Mouse (Mus musculus) mature B cell (primary cell): ENCODE measurements around the gene 2310033P09Rik.

Source experiments
- in situ Hi-C: fragments of 300-500 bp; cut with MboI; formaldehyde crosslinking; loops from 2 replicates; pipeline ENCODE4 v1.14.3; 2019

2310033P09Rik gene

GRCm38 (mm10) chr11:59208153-59208831, at the start of gene 2310033P09Rik:
TSS of gene 2310033P09Rik (plus strand) at chr11:59208321.
- in situ Hi-C loops, result no loop called here

DNA sequence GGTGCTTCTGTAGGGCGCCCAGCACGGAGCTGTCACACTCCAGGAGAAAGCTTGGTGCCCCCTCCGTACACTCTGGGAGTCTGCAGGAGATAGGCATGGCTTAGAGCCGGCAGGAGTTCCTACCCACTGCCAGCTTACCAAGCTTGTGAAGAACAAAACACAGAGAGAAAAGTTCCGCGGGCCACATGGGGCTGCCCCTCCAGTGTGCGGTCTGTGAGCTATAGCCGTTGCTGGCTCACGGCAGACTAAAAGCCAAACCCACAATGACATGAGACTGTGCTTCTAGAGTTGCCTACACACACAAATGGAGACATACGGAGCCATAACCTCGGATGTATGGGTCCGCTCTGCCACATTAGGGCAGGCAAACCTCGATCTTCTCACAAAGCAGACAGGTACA, 49.0 kb upstream of the 2310033P09Rik start:
- in situ Hi-C loops, result no loop called here

DNA sequence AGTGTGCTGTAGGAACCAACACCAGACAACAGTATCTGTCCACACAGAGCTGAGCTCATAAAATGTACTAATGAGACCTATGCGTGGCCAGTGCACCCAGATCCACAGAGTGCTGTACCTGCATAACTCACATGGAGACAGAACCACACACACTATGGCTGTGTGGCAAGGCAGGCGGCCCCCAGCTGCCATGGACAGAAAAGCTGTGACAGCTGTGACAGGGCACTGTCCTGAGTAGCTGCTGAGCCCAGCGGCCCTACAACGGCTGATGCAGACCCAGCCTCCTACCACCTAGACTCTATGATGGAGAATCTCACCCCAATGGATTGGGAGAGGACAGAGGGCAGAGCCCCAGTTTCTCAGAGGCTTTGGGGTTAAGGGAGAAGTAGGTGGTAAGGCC, 48.6 kb upstream of the 2310033P09Rik start:
- in situ Hi-C loops, result no loop called here

DNA sequence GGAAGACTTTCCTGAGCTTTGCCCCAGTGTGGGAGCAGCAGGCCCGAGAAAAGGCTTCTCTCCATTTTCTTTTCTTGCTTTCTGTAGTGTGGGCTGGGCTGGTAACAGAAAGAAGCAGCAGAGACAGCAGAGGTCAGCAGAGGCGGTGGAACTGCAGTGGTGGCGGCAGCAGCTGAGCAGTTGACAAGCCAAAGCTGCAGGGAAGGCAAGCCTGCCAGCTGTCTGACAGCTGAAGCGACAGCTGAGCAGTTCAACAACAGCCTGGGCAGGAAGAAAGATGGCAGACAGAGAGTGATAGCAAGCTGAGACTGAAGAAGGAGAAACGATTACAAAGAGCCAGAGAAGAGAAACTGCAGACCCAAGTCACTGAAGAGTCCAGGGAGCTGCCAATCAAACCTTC, 46.7 kb upstream of the 2310033P09Rik start:
- in situ Hi-C loops, result no loop called here

DNA sequence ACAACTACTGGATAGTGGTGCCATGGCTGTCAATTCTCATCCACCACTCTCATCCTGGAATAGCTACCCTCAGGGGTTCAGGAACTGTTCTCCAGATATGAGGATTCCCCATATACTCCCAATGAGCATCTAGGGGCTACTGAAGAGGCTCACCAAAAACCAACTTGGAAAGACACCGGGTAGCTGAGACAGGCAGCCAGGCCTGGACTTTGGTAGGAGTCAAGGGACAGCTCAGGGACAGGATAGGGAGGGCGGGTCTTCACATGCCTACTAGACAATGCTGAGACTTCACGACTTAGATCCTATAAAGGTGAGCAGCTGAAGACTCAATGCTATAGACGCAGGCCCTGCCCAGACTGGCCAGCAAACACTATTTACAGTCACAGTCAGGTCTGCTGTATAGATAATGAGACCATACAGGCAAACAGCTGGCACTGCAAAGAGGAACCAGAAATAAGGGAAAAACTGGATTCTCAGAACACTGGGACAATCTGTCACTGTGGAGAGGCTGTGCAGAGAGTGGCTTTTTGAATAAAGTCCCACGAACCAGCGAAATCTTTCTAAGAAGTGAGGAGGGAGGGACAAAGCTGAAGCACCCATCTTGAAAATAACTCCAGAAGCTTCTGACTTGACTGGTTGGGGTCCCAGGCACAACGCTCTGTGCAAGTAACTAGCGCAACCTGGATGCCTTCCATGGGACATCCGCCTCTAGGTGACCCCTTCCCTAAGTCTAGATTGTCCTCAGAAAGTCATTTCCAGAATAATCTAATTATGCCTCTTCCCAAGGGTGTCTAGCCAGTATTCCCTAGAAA, 45.5 kb upstream of the 2310033P09Rik start:
- in situ Hi-C loops, result no loop called here

GRCm38 (mm10) chr11:59163255-59164236, 44.6 kb upstream of the 2310033P09Rik start, which contains the start of gene Iba57:
TSS of gene Iba57 (minus strand) at chr11:59163739.
- in situ Hi-C loops, result no loop called here

DNA sequence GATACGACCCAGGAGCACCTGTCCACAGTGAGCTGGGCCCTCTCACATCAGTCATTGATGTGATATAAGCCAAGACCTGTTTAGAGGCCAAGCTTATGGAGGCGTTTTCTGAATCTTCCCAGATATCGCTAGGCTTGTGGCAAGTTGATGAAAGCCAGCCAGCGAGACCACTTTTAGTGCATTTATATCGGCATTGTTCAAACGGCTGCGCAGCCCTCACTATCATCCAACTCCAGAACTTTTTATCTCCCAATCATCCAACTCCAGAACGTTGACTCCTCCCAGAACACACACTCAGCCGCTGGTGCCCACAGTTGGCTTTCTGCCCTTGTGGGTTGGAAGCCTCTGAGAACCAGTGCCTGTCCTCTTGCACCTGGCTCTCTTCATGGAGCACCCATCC, 43.7 kb upstream of the 2310033P09Rik start:
- in situ Hi-C loops, result no loop called here

DNA sequence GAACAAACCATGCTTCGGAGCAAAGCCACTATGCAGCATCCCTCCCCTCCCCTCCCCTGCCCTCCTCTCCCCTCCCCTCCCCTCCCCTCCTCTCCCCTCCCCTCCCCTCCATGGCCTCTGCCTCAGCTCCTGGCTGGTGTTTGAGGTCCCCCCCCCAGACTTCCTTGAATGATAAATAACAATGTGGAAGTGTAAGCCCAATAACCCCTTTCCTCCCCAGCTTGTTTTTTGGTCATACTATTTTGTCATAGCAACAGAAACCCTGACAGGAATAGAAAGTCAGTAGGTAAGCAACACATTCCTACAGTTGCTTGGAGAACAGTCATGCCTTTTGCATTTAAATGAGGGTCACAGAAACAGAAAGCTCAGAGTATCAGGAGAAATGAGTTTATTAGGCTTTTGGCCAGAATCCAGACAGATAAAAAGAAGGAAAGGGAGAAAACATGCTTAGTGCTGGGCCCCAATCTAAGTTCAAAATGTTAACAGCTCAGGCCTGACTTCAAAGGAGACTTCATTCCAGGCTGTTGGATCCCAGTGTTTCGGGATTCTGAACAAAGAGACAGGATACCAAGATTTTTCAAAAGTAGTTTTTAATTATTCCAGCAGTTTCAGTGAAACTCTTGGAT, 42.4 kb upstream of the 2310033P09Rik start:
- in situ Hi-C loops, result no loop called here

DNA sequence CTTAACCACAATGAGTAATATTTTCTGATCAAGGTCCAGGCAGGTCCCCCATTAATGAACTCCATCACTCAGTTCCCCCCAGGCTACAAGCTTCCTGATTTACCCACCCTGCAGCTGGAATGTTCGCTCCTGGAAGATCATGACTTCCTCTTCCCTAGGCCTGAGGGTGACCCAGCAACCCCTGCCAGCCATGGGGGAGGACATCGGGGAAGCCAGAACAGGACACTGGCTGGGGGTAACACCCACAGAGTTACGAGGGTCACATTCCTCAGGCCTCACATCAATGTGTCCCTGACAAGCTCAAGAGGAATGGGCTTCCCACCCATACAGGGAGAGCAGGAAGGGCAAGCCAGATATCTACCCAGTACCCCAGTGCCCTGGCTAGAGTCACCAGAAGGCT, 38.3 kb upstream of the 2310033P09Rik start:
- in situ Hi-C loops, result no loop called here

GRCm38 (mm10) chr11:59170549-59170948, 37.6 kb upstream of the 2310033P09Rik start:
- in situ Hi-C loops, result no loop called here

DNA sequence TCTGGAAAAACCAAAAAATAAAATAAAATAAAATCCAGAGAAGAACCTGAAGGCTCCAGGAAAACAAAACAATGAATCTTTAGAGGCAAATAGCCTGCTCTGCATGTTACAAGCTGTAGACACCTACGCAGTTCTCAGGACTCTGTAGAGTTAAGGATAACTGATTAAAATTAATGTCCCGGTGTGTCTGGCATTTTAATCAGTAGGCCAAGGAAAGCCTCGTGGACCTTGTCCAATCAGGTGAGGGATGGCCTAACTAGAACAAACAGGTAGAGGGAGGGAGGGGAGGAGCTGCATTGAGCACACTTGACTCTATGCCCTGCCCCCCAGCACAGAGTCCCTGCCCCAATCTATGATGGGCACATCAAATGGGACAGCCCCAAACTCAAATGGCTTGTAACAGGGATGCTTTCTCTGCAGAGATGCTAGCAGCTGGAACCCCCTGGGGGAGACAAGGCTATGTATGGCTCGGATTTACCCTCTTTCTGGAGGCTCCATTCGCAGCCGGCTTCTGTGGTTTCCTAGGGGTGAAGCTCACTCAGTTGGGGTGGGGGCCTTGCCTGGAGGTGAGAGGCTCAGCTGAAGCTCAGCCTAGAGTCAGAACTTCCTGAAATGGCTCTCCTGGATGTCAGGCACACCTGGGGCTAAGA, 33.8 kb upstream of the 2310033P09Rik start:
- in situ Hi-C loops, result no loop called here

- in situ Hi-C loops, result no loop called here
Measured at GRCm38 (mm10) chr11:59176475-59176874, 31.6 kb upstream of the 2310033P09Rik start.

DNA sequence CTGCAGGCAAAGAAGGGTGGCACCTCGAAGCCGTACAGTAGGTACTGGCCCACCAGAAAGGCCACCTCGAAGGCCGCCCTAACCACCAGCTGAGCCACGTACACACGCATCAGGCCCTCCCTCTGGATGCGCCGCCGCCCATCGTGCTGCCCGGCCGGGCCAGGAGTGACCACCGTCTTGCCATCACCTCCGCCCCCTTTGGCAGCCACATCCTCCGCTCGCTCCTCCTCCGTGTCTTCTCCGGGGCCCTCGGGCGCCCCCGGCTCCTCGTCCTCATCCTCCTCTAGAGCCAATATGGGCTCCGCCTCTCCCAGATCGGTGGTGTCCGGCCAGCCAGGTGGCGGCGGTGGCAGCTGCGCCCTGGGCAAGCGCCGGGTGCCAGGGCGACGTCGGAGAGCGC, 31.2 kb upstream of the 2310033P09Rik start:
- in situ Hi-C loops, result no loop called here

- in situ Hi-C loops, result no loop called here
Measured at GRCm38 (mm10) chr11:59182864-59183331, 25.2 kb upstream of the 2310033P09Rik start, which contains the start of gene Gjc2. TSS of gene Gjc2 (minus strand) at chr11:59183213.

GRCm38 (mm10) chr11:59183821-59184220, 24.3 kb upstream of the 2310033P09Rik start:
- in situ Hi-C loops, result no loop called here

GRCm38 (mm10) chr11:59185490-59185889, 22.6 kb upstream of the 2310033P09Rik start:
- in situ Hi-C loops, result no loop called here

GRCm38 (mm10) chr11:59187706-59188105, 20.4 kb upstream of the 2310033P09Rik start:
- in situ Hi-C loops, result no loop called here

DNA sequence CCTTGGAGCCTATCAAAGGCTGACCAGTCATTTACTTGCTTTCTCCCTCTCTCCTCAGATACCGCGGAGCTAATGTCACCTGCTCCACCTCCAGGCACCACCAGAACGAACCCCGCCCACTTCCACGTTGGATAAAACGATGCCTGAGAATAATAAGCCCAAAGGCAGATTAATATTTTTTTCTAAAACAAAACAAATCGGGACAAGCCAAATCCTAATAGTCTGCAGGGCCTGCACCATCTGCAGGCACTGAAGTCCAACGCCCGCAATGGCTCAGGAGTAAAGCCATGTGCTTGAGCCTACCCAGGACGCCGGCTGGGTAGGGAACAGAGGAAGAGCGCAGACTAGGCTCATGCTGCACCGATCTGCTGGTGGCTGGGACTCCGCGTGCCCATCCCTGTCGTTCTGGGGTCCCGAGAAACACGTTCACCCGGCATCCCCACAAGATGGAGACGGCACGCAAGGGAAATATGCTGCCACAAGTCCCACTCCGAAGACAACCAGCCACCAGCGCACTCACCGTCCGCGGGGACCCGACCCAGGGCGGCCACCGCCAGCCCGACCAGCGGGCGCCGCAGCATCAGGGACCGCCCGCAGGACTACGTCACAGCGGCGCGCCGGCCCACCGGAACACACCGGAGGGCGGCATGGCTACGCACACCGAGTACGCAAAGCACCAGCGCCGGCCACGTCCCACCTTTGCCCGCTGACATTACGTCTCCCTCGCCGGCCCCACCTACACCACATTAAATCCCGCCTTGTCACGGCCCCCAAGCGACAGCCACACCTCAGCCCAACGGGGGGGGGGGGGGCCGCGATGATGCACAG, 16.7 kb upstream of the 2310033P09Rik start:
- in situ Hi-C loops, result no loop called here

GRCm38 (mm10) chr11:59192059-59192386, 16.1 kb upstream of the 2310033P09Rik start, which contains the start of gene Guk1:
TSS of gene Guk1 (minus strand) at chr11:59192212.
- in situ Hi-C loops, result no loop called here

GRCm38 (mm10) chr11:59196230-59196629, 11.9 kb upstream of the 2310033P09Rik start:
- in situ Hi-C loops, result no loop called here
